Mouse (Mus musculus): ENCODE results near the gene Vwa1. TPM values are rescaled to one million over a fixed set of nuclear protein-coding genes. Genes with fewer than 3 reads are reported as not detected.
"Not testable (repeated sequence)": the region's sequence is repeated elsewhere in the genome, so short reads cannot be mapped to it uniquely, and the experiment has no call there.

The Vwa1 gene
- polyA plus RNA-seq, 1 experiment from 2014 or later, result 6.5 TPM

DNA sequence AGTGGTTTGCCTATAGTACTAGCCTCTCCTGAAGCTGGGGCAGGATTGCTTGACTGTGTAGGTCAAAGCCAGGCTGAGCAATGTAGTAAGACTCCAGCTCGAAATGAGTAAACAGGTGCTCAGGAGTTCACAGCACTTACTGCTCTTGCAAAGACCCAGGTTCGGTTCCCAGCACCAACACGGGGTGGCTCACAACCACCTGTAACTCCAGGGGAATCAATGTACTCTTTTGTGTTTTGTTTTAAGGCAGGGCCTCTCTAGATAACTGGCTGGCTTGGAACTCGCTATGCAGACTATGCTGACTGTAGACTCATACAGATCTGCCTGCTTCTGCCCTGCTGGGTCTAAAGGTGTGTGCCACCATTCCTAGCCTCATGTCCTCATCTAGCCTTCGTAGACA is 31.8 kb downstream of the Vwa1 start:
- H3K4me1 ChIP-seq (ENCODE audit: insufficient read depth, low read depth, low read length), result no peaks in the 10 kb centered on the region
- no peak overlapping the region for H3K9ac ChIP-seq (replicated peaks; ENCODE audit: low read depth)
- H3K4me2 ChIP-seq (replicated peaks; ENCODE audit: low read depth, low read length), result no peak overlapping the region
- no peaks in the 10 kb centered on the region for H3K9me3 ChIP-seq (ENCODE audit: low read length)
- H3K27ac ChIP-seq (ENCODE audit: low read length), result no peak overlapping the region
- TF ChIP-seq EP300 (IDR thresholded peaks at IDR 0.05) (no peak), CTCF (IDR thresholded peaks at IDR 0.05) (no peak)
- WGBS, result 94% methylated on average over 5 of the region's 5 CpGs
- no peak overlapping the region for H3K4me3 ChIP-seq (ENCODE audit: low read depth, low read length)
- peaks cover 11% of the 10 kb centered on the region; the same call in 1 of the 2 replicates for H3K36me3 ChIP-seq (ENCODE audit: insufficient read depth, low read length)
- no peaks in the 10 kb centered on the region for H3K27me3 ChIP-seq (replicated peaks; ENCODE audit: insufficient read depth, low read length)
- DNase-seq (ENCODE audit: low spot score) (no peak), ATAC-seq (no peak)

DNA sequence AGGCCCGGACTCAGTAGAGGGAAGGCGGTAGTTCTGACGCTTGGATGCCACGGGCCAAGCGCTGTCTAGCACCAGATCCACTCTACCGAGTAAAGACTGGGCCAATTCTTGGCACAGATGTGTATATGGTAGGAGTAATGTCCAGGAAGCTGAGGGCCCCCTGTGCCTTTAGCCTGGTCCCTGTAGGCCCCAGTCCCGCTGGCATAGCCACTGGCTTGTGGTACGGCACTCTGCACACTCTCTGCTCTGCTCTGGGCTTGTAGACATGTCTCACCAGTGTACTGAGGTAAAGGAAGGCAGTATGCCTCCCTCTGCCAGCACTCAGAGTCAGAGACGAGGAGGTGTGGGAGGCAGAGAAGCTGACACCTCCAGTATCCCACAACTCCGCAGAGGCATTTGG is 33.8 kb downstream of the Vwa1 start:
- not testable (repeated sequence) for H3K27ac ChIP-seq (ENCODE audit: low read length); H3K9me3 ChIP-seq (ENCODE audit: low read length); H3K27me3 ChIP-seq (replicated peaks; ENCODE audit: insufficient read depth, low read length); H3K4me1 ChIP-seq (ENCODE audit: insufficient read depth, low read depth, low read length); DNase-seq (ENCODE audit: low spot score); H3K9ac ChIP-seq (replicated peaks; ENCODE audit: low read depth); H3K36me3 ChIP-seq (ENCODE audit: insufficient read depth, low read length); H3K4me2 ChIP-seq (replicated peaks; ENCODE audit: low read depth, low read length); H3K4me3 ChIP-seq (ENCODE audit: low read depth, low read length); ATAC-seq
- WGBS, result 83% methylated on average over 10 of the region's 10 CpGs

- Histone ChIP-seq H3K27me3 (replicated peaks; ENCODE audit: insufficient read depth, low read length) (no peaks in the 10 kb centered on the region), H3K4me1 (ENCODE audit: insufficient read depth, low read depth, low read length) (peaks cover 6% of the 10 kb centered on the region; the same call in 1 of the 2 replicates), H3K27ac (ENCODE audit: low read length) (no peak overlapping the region), H3K4me3 (ENCODE audit: low read depth, low read length) (no peak overlapping the region), H3K4me2 (replicated peaks; ENCODE audit: low read depth, low read length) (no peak overlapping the region), H3K9me3 (ENCODE audit: low read length) (no peaks in the 10 kb centered on the region), H3K9ac (replicated peaks; ENCODE audit: low read depth) (no peak overlapping the region), H3K36me3 (ENCODE audit: insufficient read depth, low read length) (peaks cover 4% of the 10 kb centered on the region; the same call in 1 of the 2 replicates)
- no peak for TF ChIP-seq CTCF (IDR thresholded peaks at IDR 0.05)
- TF ChIP-seq EP300 (IDR thresholded peaks at IDR 0.05), result no peak
- ATAC-seq, result no peak
- WGBS, result 77% methylated on average over 33 of the region's 37 CpGs
- no peak for DNase-seq (ENCODE audit: low spot score)
Measured at GRCm38 (mm10) chr4:155739741-155740636, 34.5 kb downstream of the Vwa1 start.

DNA sequence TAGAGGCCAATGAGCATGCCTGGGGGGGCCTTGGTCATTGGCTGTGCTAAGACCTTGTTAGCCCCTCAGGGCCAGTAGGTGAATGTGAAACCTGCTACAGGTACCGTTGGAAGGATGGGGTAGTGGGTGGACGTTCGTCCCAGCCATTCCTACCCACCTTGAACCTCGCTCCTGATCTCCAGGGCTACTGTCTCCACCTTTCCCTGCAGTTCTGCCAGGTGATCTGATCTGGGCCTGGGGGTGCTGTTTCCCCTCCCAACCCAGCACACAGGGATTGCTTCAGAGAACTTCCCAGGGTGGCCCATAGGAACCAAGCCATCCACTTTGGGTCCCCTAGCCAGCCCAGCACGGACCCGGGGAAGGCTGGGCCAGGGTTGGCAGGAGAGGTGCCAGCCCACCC is 35.3 kb downstream of the Vwa1 start:
- H3K27me3 ChIP-seq (replicated peaks; ENCODE audit: insufficient read depth, low read length), result no peaks in the 10 kb centered on the region
- no peak for TF ChIP-seq EP300 (IDR thresholded peaks at IDR 0.05)
- TF ChIP-seq CTCF (IDR thresholded peaks at IDR 0.05), result no peak

GRCm38 (mm10) chr4:155738262-155738661 is 36.2 kb downstream of the Vwa1 start:
- Histone ChIP-seq H3K9ac (replicated peaks; ENCODE audit: low read depth) (no peak overlapping the region), H3K4me1 (ENCODE audit: insufficient read depth, low read depth, low read length) (peaks cover 6% of the 10 kb centered on the region; the same call in 1 of the 2 replicates), H3K4me3 (ENCODE audit: low read depth, low read length) (no peak overlapping the region), H3K9me3 (ENCODE audit: low read length) (no peaks in the 10 kb centered on the region), H3K27me3 (replicated peaks; ENCODE audit: insufficient read depth, low read length) (no peaks in the 10 kb centered on the region), H3K4me2 (replicated peaks; ENCODE audit: low read depth, low read length) (no peak overlapping the region), H3K36me3 (ENCODE audit: insufficient read depth, low read length) (no peaks in the 10 kb centered on the region; the same call in 1 of the 2 replicates), H3K27ac (ENCODE audit: low read length) (no peak overlapping the region)
- 48% methylated on average over 8 of the region's 8 CpGs for WGBS
- TF ChIP-seq CTCF (IDR thresholded peaks at IDR 0.05) (no peak), EP300 (IDR thresholded peaks at IDR 0.05) (no peak)
- ATAC-seq (no peak), DNase-seq (ENCODE audit: low spot score) (no peak)

More for the DNA sequence above, 35.3 kb downstream of the Vwa1 start:
- no peak for DNase-seq (ENCODE audit: low spot score)
- Histone ChIP-seq H3K4me2 (replicated peaks; ENCODE audit: low read depth, low read length) (no peak overlapping the region), H3K36me3 (ENCODE audit: insufficient read depth, low read length) (no peaks in the 10 kb centered on the region; the same call in 1 of the 2 replicates), H3K9me3 (ENCODE audit: low read length) (no peaks in the 10 kb centered on the region), H3K4me1 (ENCODE audit: insufficient read depth, low read depth, low read length) (peaks cover 6% of the 10 kb centered on the region; the same call in 1 of the 2 replicates), H3K9ac (replicated peaks; ENCODE audit: low read depth) (no peak overlapping the region), H3K4me3 (ENCODE audit: low read depth, low read length) (no peak overlapping the region), H3K27ac (ENCODE audit: low read length) (no peak overlapping the region)
- no peak for ATAC-seq
- 75% methylated on average over 6 of the region's 6 CpGs for WGBS

DNA sequence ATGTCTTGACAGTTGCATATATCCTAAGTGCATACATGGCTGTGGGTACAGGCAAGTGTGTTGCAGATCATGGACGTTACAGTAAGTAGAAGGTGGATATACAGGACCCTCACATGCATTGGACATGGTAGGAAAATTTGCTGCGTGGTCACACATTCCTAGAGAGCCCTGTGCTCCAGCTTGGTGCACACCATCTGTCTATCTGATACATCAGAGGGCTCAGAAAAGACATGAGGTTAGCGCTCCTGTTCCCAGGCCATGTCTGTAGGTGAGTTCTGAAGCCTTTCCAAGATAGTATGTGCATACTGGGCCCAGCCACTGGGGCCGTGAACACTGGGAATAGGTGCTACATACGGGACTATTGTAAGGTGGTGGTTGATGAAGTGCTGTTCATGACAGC is 38.1 kb downstream of the Vwa1 start:
- ATAC-seq, result no peak
- peaks cover 4% of the 10 kb centered on the region; the same call in 1 of the 2 replicates for H3K36me3 ChIP-seq (ENCODE audit: insufficient read depth, low read length)
- DNase-seq (ENCODE audit: low spot score), result no peak
- no peak overlapping the region for H3K9ac ChIP-seq (replicated peaks; ENCODE audit: low read depth)
- 90% methylated on average over 5 of the region's 5 CpGs for WGBS
- H3K4me1 ChIP-seq (ENCODE audit: insufficient read depth, low read depth, low read length), result peaks cover 6% of the 10 kb centered on the region; the same call in 1 of the 2 replicates
- H3K9me3 ChIP-seq (ENCODE audit: low read length), result no peaks in the 10 kb centered on the region
- no peak overlapping the region for H3K4me3 ChIP-seq (ENCODE audit: low read depth, low read length)
- H3K27me3 ChIP-seq (replicated peaks; ENCODE audit: insufficient read depth, low read length), result no peaks in the 10 kb centered on the region
- no peak overlapping the region for H3K4me2 ChIP-seq (replicated peaks; ENCODE audit: low read depth, low read length)
- no peak overlapping the region for H3K27ac ChIP-seq (ENCODE audit: low read length)
- TF ChIP-seq EP300 (IDR thresholded peaks at IDR 0.05), result no peak
- no peak for TF ChIP-seq CTCF (IDR thresholded peaks at IDR 0.05)
